Mouse (Mus musculus) regulatory T cell (primary cell): Measurements from ENCODE around the gene Nol7.

Experiments used
- in situ Hi-C: fragments of 300-600 bp; cut with MboI, MseI; formaldehyde crosslinking; loops from one replicate; pipeline ENCODE4 v1.15.1; 2025; ENCODE audit warnings: high pct_unique_total_duplicates

Nol7 gene

GRCm38 (mm10) chr13:43413611-43414010 is 15.4 kb downstream of the Nol7 start:
- in situ Hi-C loops: no loop called here

GRCm38 (mm10) chr13:43415249-43415648 is 17.1 kb downstream of the Nol7 start:
- in situ Hi-C loops: no loop called here

GRCm38 (mm10) chr13:43428436-43428835 is 30.2 kb downstream of the Nol7 start:
- in situ Hi-C loops: no loop called here

- in situ Hi-C loops: no loop called here
These were observed 35.2 kb downstream of the Nol7 start for GRCm38 (mm10) chr13:43433395-43433794.

GRCm38 (mm10) chr13:43440376-43440775 is 42.2 kb downstream of the Nol7 start:
- in situ Hi-C loops: no loop called here

- in situ Hi-C loops: no loop called here
These were observed 44.4 kb downstream of the Nol7 start for GRCm38 (mm10) chr13:43442551-43442950.

GRCm38 (mm10) chr13:43443706-43444105 is 45.5 kb downstream of the Nol7 start:
- in situ Hi-C loops: no loop called here

GRCm38 (mm10) chr13:43444717-43445116 is 46.5 kb downstream of the Nol7 start:
- in situ Hi-C loops: no loop called here

GRCm38 (mm10) chr13:43445754-43446153 is 47.6 kb downstream of the Nol7 start:
- in situ Hi-C loops: no loop called here

- in situ Hi-C loops: no loop called here
These were observed 49.5 kb downstream of the Nol7 start for GRCm38 (mm10) chr13:43447721-43448120.

GRCm38 (mm10) chr13:43450686-43451085 is 52.5 kb downstream of the Nol7 start:
- in situ Hi-C loops: no loop called here

- in situ Hi-C loops: no loop called here
These were observed 54.0 kb downstream of the Nol7 start for GRCm38 (mm10) chr13:43452177-43452576.

- in situ Hi-C loops: no loop called here
These were observed 54.8 kb downstream of the Nol7 start for GRCm38 (mm10) chr13:43452843-43453605.

- in situ Hi-C loops: no loop called here
These were observed 56.2 kb downstream of the Nol7 start for GRCm38 (mm10) chr13:43454431-43454830.
